Mouse (Mus musculus): ENCODE data around the gene Sptlc2. TPM values are rescaled to one million over a fixed set of nuclear protein-coding genes. Genes with fewer than 3 reads are reported as not detected.

Sptlc2 gene
- total and polyA plus RNA-seq, 3 experiments, result 37.1 to 68.6 (median 49.2) TPM

DNA sequence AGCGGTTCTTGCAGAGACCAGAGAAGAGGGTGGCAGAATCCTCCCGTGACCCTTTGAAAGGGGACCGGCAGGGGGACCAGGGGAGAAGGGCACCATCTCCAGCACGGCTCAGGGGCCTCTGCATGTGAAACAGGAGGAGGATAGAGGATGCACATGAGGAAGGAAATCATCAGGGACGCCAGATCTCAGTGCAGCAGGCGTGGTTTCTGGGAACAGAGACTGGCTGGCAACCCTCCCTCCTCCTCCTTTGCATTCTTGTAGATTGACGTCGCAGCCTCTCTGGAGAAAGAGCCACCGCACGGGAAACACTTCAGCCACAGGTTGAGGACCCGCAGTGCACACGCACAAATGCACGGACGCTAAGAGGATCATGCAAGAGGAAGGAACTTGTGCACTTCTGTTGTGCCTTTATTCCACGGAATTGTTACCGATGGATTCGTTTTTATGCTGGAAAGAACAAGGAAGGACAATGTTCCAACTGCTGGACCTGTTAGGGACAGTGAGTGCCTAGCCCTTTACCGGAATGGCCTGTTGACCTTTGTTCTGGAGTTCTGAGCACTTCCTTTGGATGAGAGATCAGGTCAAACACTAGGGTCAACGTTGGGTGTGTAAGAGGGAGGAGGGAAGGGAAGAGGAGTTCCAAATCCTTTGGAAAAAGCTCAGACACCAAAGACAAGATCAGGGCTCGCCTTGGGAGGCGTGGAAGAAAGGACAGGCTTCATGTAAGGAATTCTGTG, 19.9 kb upstream of the Sptlc2 start:
- DNase-seq (ENCODE audit: extremely low read depth), result no peak
- no peaks in the 10 kb centered on the region for H3K79me2 ChIP-seq (replicated peaks; ENCODE audit: control insufficient read depth, extremely low read depth, insufficient read depth, poor library complexity, severe bottlenecking)
- no peaks in the 10 kb centered on the region for H3K27me3 ChIP-seq (replicated peaks)
- peaks cover 12 to 19% of the 10 kb centered on the region in 2 experiments for H3K4me1 ChIP-seq (ENCODE audit: control insufficient read depth in 1 of 2, insufficient read depth in 2 of 2)
- no peak overlapping the region for H3K4me3 ChIP-seq (replicated peaks in 1 of 3; ENCODE audit: low read depth in 2 of 3, low read length in 2 of 3, poor library complexity in 1 of 3)
- in situ Hi-C loops (cut with MboI; ENCODE audit: low pct_ligation_motif_present, low pct_unique_long_range_greater_than_20kb, low sequenced_read_pairs) (no loop called here), dilution Hi-C loops (cut with MboI; ENCODE audit: extremely low pct_ligation_motif_present, extremely low pct_unique_long_range_greater_than_20kb, low sequenced_read_pairs) (no loop called here)
- H3K4me2 ChIP-seq (ENCODE audit: insufficient read depth, low read depth, poor library complexity, severe bottlenecking), result peak overlapping the region; percentile 25; the same call in 1 of the 2 replicates
- TF ChIP-seq GABPA (IDR thresholded peaks at IDR 0.05; ENCODE audit: insufficient replicate concordance, low read depth, low read length) (no peak), RAD21 (IDR thresholded peaks at IDR 0.05; ENCODE audit: low read depth, low read length) (no peak), MAFK (IDR thresholded peaks at IDR 0.05; ENCODE audit: insufficient replicate concordance, low read length) (no peak), CTCF (conservative IDR thresholded peaks at IDR 0.05 in 1 of 2, IDR thresholded peaks at IDR 0.05 in 1 of 2; ENCODE audit: low read depth in 2 of 2, low read length in 2 of 2) (no peak), MEF2A (IDR thresholded peaks at IDR 0.05; ENCODE audit: borderline replicate concordance, low read depth, low read length) (no peak), NRF1 (IDR thresholded peaks at IDR 0.05; ENCODE audit: low read depth, low read length) (no peak), USF2 (conservative IDR thresholded peaks at IDR 0.05; ENCODE audit: low read depth, low read length) (no peak), E2F4 (IDR thresholded peaks at IDR 0.05; ENCODE audit: insufficient replicate concordance, low read depth, low read length) (no peak), TBP (conservative IDR thresholded peaks at IDR 0.05; ENCODE audit: low read depth, low read length) (no peak), ZKSCAN1 (IDR thresholded peaks at IDR 0.05; ENCODE audit: borderline replicate concordance, low read depth, low read length) (no peak), RCOR1 (conservative IDR thresholded peaks at IDR 0.05; ENCODE audit: low read depth, low read length) (no peak), EP300 (IDR thresholded peaks at IDR 0.05; ENCODE audit: low read length) (no peak), JUN (IDR thresholded peaks at IDR 0.05; ENCODE audit: insufficient read depth, low read depth, low read length) (no peak), HCFC1 (IDR thresholded peaks at IDR 0.05; ENCODE audit: low read depth, low read length) (no peak), POLR2AphosphoS2 (IDR thresholded peaks at IDR 0.05; ENCODE audit: low read depth, low read length) (no peak), POLR2A (IDR thresholded peaks at IDR 0.05; ENCODE audit: low read depth, low read length) (no peak)
- H3K36me3 ChIP-seq (replicated peaks in 1 of 2; ENCODE audit: control insufficient read depth in 1 of 2, insufficient read depth in 1 of 2, low read length in 1 of 2), result no peaks in the 10 kb centered on the region
- H3K9me3 ChIP-seq (replicated peaks; ENCODE audit: low read length), result no peaks in the 10 kb centered on the region
- no peak overlapping the region for H3K9ac ChIP-seq (ENCODE audit: insufficient read depth, low read depth)
- no peak overlapping the region for H3K27ac ChIP-seq (ENCODE audit: insufficient read depth, low read depth)

DNA sequence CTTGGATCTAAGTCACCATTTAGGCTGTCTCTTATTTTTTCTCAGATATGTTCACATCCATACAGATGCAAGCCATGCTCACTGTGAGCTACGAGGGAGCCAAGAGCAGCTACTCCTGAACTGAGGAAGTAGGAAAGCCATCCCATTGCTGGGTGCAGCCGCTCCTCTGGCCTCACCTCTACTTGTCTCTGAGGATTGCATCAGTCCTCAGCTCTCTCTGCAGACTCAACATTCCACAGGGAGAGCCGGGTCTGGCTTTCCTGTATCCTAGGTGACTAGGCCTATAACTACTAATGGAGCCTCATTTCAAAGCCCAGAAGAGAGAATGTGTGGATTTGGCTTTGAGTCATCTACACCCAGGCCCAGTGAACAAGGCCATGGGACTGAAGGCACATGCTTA, 17.6 kb upstream of the Sptlc2 start:
- dilution Hi-C loops (cut with MboI; ENCODE audit: extremely low pct_ligation_motif_present, extremely low pct_unique_long_range_greater_than_20kb, low sequenced_read_pairs), result no loop called here
- H3K4me1 ChIP-seq (ENCODE audit: control insufficient read depth in 1 of 2, insufficient read depth in 2 of 2), result peaks cover 9 to 11% of the 10 kb centered on the region in 2 experiments
- no peak overlapping the region for H3K27ac ChIP-seq (ENCODE audit: insufficient read depth, low read depth)
- no peaks in the 10 kb centered on the region for H3K27me3 ChIP-seq (replicated peaks)
- DNase-seq (ENCODE audit: extremely low read depth), result no peak
- H3K9ac ChIP-seq (ENCODE audit: insufficient read depth, low read depth), result no peak overlapping the region
- H3K4me3 ChIP-seq (replicated peaks in 1 of 3; ENCODE audit: low read depth in 2 of 3, low read length in 2 of 3, poor library complexity in 1 of 3), result no peak overlapping the region
- TF ChIP-seq CHD1 (IDR thresholded peaks at IDR 0.05; ENCODE audit: low read depth, low read length) (no peak), RAD21 (IDR thresholded peaks at IDR 0.05; ENCODE audit: low read depth, low read length) (no peak), MYC (IDR thresholded peaks at IDR 0.05; ENCODE audit: low read depth, low read length) (no peak), BHLHE40 (IDR thresholded peaks at IDR 0.05; ENCODE audit: low read depth, low read length) (no peak), ZC3H11A (IDR thresholded peaks at IDR 0.05; ENCODE audit: low read depth, low read length) (no peak), JUND (conservative IDR thresholded peaks at IDR 0.05; ENCODE audit: low read depth, low read length) (no peak), USF1 (IDR thresholded peaks at IDR 0.05; ENCODE audit: low read depth, low read length) (no peak), ZNF384 (IDR thresholded peaks at IDR 0.05; ENCODE audit: low read depth, low read length) (no peak), MAFK (IDR thresholded peaks at IDR 0.05; ENCODE audit: insufficient replicate concordance, low read length) (no peak), MXI1 (IDR thresholded peaks at IDR 0.05; ENCODE audit: low read depth, low read length) (no peak), POLR2A (IDR thresholded peaks at IDR 0.05; ENCODE audit: low read depth, low read length) (no peak), CHD2 (IDR thresholded peaks at IDR 0.05; ENCODE audit: low read length) (no peak), KAT2A (IDR thresholded peaks at IDR 0.05; ENCODE audit: insufficient replicate concordance, low read length) (no peak), RCOR1 (conservative IDR thresholded peaks at IDR 0.05; ENCODE audit: low read depth, low read length) (no peak), ZMIZ1 (IDR thresholded peaks at IDR 0.05; ENCODE audit: low read depth, low read length) (no peak), SIN3A (IDR thresholded peaks at IDR 0.05; ENCODE audit: low read length) (no peak)
- H3K9me3 ChIP-seq (replicated peaks; ENCODE audit: low read length), result no peaks in the 10 kb centered on the region
- H3K79me2 ChIP-seq (replicated peaks; ENCODE audit: control insufficient read depth, extremely low read depth, insufficient read depth, poor library complexity, severe bottlenecking), result no peaks in the 10 kb centered on the region
- H3K36me3 ChIP-seq (replicated peaks in 1 of 2; ENCODE audit: control insufficient read depth in 1 of 2, insufficient read depth in 1 of 2, low read length in 1 of 2), result no peaks in the 10 kb centered on the region
- no peak overlapping the region for H3K4me2 ChIP-seq (ENCODE audit: insufficient read depth, low read depth, poor library complexity, severe bottlenecking)
- in situ Hi-C loops (cut with MboI; ENCODE audit: low pct_ligation_motif_present, low pct_unique_long_range_greater_than_20kb, low sequenced_read_pairs), result no loop called here

All from CH12.LX (cell line).